Mouse (Mus musculus): Measurements from ENCODE around the gene Exosc9. TPM values are rescaled to one million over a fixed set of nuclear protein-coding genes. Genes with fewer than 3 reads are reported as not detected.

Gene Exosc9
- total and polyA plus RNA-seq, 3 experiments, result 8.2 to 16.4 (median 15.6) TPM

GRCm38 (mm10) chr3:36541399-36541798, 11.0 kb upstream of the Exosc9 start:
- no peak overlapping the region for H3K9ac ChIP-seq (ENCODE audit: low read depth, low read length)
- H3K27ac ChIP-seq, result no peak overlapping the region
- H3K4me1 ChIP-seq (ENCODE audit: control insufficient read depth, insufficient read depth, low read length), result no peaks in the 10 kb centered on the region; the same call in 1 of the 2 replicates
- no peaks in the 10 kb centered on the region for H3K36me3 ChIP-seq (ENCODE audit: control insufficient read depth, insufficient read depth, low read length)
- DNase-seq, result no peak
- no peaks in the 10 kb centered on the region for H3K79me2 ChIP-seq (replicated peaks; ENCODE audit: control insufficient read depth, insufficient read depth, low read length)
- intact Hi-C loops (cut with DNase I), result no loop called here
- TF ChIP-seq CTCF (IDR thresholded peaks at IDR 0.05) (no peak), POLR2A (IDR thresholded peaks at IDR 0.05; ENCODE audit: insufficient read depth, low read depth, low read length) (no peak), EP300 (IDR thresholded peaks at IDR 0.05; ENCODE audit: insufficient read depth, low read depth, low read length) (no peak)
- H3K27me3 ChIP-seq (ENCODE audit: control insufficient read depth, insufficient read depth, low read length), result no peaks in the 10 kb centered on the region
- H3K4me3 ChIP-seq, result no peak overlapping the region
- WGBS, result 73% methylated on average over 2 of the region's 2 CpGs

DNA sequence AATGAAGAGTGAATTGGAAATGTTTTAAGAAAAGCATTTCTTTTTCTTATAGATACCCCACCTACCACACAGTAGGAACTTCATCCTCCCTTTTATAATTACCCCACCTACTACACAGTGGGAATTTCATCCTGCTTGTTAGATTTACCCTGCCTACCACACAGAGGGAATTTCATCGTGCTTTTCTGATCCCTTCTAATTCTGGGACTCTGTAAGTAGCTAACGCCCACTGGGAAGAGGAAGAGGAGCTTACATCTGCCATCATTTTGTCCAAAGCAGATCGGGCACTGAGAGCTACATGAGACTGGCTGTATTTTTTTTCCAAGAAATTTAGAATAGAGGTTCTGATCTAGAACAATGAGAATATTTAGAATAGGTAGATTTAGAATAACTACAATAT, 7.4 kb upstream of the Exosc9 start:
- H3K27ac ChIP-seq, result no peak overlapping the region
- no peak overlapping the region for H3K4me3 ChIP-seq
- TF ChIP-seq EP300 (IDR thresholded peaks at IDR 0.05; ENCODE audit: insufficient read depth, low read depth, low read length) (no peak), POLR2A (IDR thresholded peaks at IDR 0.05; ENCODE audit: insufficient read depth, low read depth, low read length) (no peak), CTCF (IDR thresholded peaks at IDR 0.05) (no peak)
- no peak for DNase-seq
- intact Hi-C loops (cut with DNase I), result no loop called here
- WGBS, result 73% methylated on average over 3 of the region's 3 CpGs
- no peaks in the 10 kb centered on the region for H3K27me3 ChIP-seq (ENCODE audit: control insufficient read depth, insufficient read depth, low read length)
- H3K9ac ChIP-seq (ENCODE audit: low read depth, low read length), result no peak overlapping the region
- no peaks in the 10 kb centered on the region for H3K79me2 ChIP-seq (replicated peaks; ENCODE audit: control insufficient read depth, insufficient read depth, low read length)
- H3K4me1 ChIP-seq (ENCODE audit: control insufficient read depth, insufficient read depth, low read length), result no peaks in the 10 kb centered on the region; the same call in 1 of the 2 replicates
- H3K36me3 ChIP-seq (ENCODE audit: control insufficient read depth, insufficient read depth, low read length), result no peaks in the 10 kb centered on the region

DNA sequence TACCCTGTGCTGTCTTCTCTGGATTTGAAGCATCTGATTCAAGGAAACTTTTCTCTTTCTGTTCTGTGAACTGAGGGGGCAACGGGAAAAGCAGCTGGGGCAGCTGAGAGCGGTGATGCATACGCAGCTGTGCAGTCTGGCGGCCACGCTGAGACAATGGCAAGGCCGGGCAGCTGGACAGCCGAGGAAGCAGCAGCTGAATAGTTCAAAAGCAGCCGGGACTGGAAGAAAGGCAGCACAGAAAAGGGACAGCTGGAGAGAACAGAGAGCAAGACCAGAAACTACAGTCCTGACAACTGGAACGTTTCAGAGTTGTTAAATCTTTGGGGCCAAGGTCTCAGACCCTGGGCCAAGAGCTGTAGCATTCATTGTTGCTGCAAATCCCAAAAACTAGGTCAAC, 1.1 kb upstream of the Exosc9 start:
- H3K4me1 ChIP-seq (ENCODE audit: control insufficient read depth, insufficient read depth, low read length), result peaks cover 3% of the 10 kb centered on the region
- 0 out of 2 replicates have a peak overlapping the region, but pooled peaks have one; percentile 71 for H3K4me3 ChIP-seq
- H3K79me2 ChIP-seq (replicated peaks; ENCODE audit: control insufficient read depth, insufficient read depth, low read length), result no peaks in the 10 kb centered on the region
- DNase-seq, result peak; percentile 56 to 63
- WGBS, result 35% methylated on average over 9 of the region's 9 CpGs
- H3K27me3 ChIP-seq (ENCODE audit: control insufficient read depth, insufficient read depth, low read length), result no peaks in the 10 kb centered on the region
- intact Hi-C loops (cut with DNase I), result loop anchor here (5.0 kb wide), 1 partner anchor 74 kb away; the partner anchor contains the start of genes 1810062G17Rik and Anxa5
- peaks cover 2% of the 10 kb centered on the region; the same call in 1 of the 2 replicates for H3K36me3 ChIP-seq (ENCODE audit: control insufficient read depth, insufficient read depth, low read length)
- no peak overlapping the region; the same call in 1 of the 2 replicates for H3K27ac ChIP-seq
- TF ChIP-seq EP300 (IDR thresholded peaks at IDR 0.05; ENCODE audit: insufficient read depth, low read depth, low read length) (no peak), CTCF (IDR thresholded peaks at IDR 0.05) (no peak), POLR2A (IDR thresholded peaks at IDR 0.05; ENCODE audit: insufficient read depth, low read depth, low read length) (no peak)
- H3K9ac ChIP-seq (ENCODE audit: low read depth, low read length), result no peak overlapping the region

DNA sequence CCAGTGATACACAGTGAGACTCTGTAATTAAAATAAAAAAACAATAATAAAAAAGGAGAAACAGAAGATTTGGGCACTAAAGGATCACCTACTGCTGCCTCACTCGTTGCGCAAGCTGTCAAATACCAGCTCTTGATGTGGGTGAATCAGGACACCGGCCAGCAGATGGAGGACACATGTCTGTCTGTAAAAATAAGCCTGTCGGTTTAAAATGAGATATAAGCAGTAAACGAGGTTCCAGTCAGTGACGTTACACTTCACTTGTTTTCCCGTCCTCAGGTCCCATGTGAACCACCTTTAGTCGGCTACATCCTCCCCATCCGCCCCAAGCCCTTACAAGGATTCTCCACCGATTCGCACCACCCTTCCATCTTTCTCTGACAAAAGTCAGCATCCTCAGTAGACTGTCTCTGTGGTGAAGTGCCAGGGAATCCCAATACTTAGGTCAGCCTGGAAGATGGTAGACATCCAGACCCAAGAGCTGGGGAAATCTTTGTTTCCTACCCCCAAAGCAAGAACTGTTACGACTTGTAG, 488 bp upstream of the Exosc9 start:
- TF ChIP-seq POLR2A (IDR thresholded peaks at IDR 0.05; ENCODE audit: insufficient read depth, low read depth, low read length) (no peak), EP300 (IDR thresholded peaks at IDR 0.05; ENCODE audit: insufficient read depth, low read depth, low read length) (no peak), CTCF (IDR thresholded peaks at IDR 0.05) (no peak)
- peak overlapping the region; percentile 71 for H3K4me3 ChIP-seq
- H3K27me3 ChIP-seq (ENCODE audit: control insufficient read depth, insufficient read depth, low read length), result no peaks in the 10 kb centered on the region
- H3K36me3 ChIP-seq (ENCODE audit: control insufficient read depth, insufficient read depth, low read length), result peaks cover 2% of the 10 kb centered on the region; the same call in 1 of the 2 replicates
- peak overlapping the region; percentile 59 for H3K9ac ChIP-seq (ENCODE audit: low read depth, low read length)
- WGBS, result 11% methylated on average over 12 of the region's 12 CpGs
- no peaks in the 10 kb centered on the region for H3K79me2 ChIP-seq (replicated peaks; ENCODE audit: control insufficient read depth, insufficient read depth, low read length)
- DNase-seq, result no peak
- intact Hi-C loops (cut with DNase I), result loop anchor here (1.0 to 5.0 kb wide), 2 partner anchors 20 to 75 kb away; partner anchors contain the start of genes 1810062G17Rik, Anxa5 and Ccna2
- peaks cover 3% of the 10 kb centered on the region for H3K4me1 ChIP-seq (ENCODE audit: control insufficient read depth, insufficient read depth, low read length)
- peak overlapping the region; percentile 44 for H3K27ac ChIP-seq

GRCm38 (mm10) chr3:36557601-36558000, 5.2 kb downstream of the Exosc9 start:
- no peaks in the 10 kb centered on the region for H3K79me2 ChIP-seq (replicated peaks; ENCODE audit: control insufficient read depth, insufficient read depth, low read length)
- H3K4me3 ChIP-seq, result no peak overlapping the region
- H3K27ac ChIP-seq, result no peak overlapping the region
- WGBS, result 89% methylated on average over 1 of the region's 1 CpGs
- intact Hi-C loops (cut with DNase I), result no loop called here
- H3K36me3 ChIP-seq (ENCODE audit: control insufficient read depth, insufficient read depth, low read length), result peaks cover 2% of the 10 kb centered on the region; the same call in 1 of the 2 replicates
- no peak for DNase-seq
- no peak overlapping the region for H3K9ac ChIP-seq (ENCODE audit: low read depth, low read length)
- H3K27me3 ChIP-seq (ENCODE audit: control insufficient read depth, insufficient read depth, low read length), result no peaks in the 10 kb centered on the region
- TF ChIP-seq POLR2A (IDR thresholded peaks at IDR 0.05; ENCODE audit: insufficient read depth, low read depth, low read length) (no peak), EP300 (IDR thresholded peaks at IDR 0.05; ENCODE audit: insufficient read depth, low read depth, low read length) (no peak), CTCF (IDR thresholded peaks at IDR 0.05) (no peak)
- H3K4me1 ChIP-seq (ENCODE audit: control insufficient read depth, insufficient read depth, low read length), result no peaks in the 10 kb centered on the region; the same call in 1 of the 2 replicates

DNA sequence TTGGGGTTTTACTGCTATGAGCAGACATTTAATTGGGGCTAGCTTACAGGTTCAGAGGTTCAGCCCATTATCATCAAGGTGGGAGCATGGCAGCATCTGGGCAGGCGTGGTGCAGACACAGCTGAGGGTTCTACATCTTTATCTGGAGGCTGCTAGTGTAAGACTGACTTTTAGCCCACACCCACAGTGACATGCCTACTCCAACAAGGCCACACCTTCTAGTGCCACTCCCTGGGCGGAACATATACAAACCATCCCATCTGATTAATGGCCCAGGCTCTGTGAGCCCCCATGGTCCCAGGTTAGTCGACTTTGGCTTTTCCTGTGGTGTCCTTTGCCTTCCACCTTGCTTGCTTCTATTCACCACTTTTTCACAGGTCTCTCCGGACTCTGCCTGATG, 7.2 kb downstream of the Exosc9 start:
- DNase-seq, result no peak
- no peak overlapping the region for H3K4me3 ChIP-seq
- no peaks in the 10 kb centered on the region for H3K4me1 ChIP-seq (ENCODE audit: control insufficient read depth, insufficient read depth, low read length)
- H3K9ac ChIP-seq (ENCODE audit: low read depth, low read length), result no peak overlapping the region
- no peaks in the 10 kb centered on the region for H3K79me2 ChIP-seq (replicated peaks; ENCODE audit: control insufficient read depth, insufficient read depth, low read length)
- H3K27ac ChIP-seq, result no peak overlapping the region
- peaks cover 2% of the 10 kb centered on the region; the same call in 1 of the 2 replicates for H3K36me3 ChIP-seq (ENCODE audit: control insufficient read depth, insufficient read depth, low read length)
- WGBS, result 83% methylated on average over 4 of the region's 4 CpGs
- intact Hi-C loops (cut with DNase I), result no loop called here
- no peaks in the 10 kb centered on the region for H3K27me3 ChIP-seq (ENCODE audit: control insufficient read depth, insufficient read depth, low read length)
- TF ChIP-seq EP300 (IDR thresholded peaks at IDR 0.05; ENCODE audit: insufficient read depth, low read depth, low read length), result no peak
- TF ChIP-seq CTCF (IDR thresholded peaks at IDR 0.05), result no peak
- no peak for TF ChIP-seq POLR2A (IDR thresholded peaks at IDR 0.05; ENCODE audit: insufficient read depth, low read depth, low read length)
